Mouse (Mus musculus) left cerebral cortex, adult 11 months (tissue): Measurements from ENCODE around the gene Otol1.

Experiments used
- DNase-seq: peaks from one replicate; pipeline ENCODE4 v3.0.0; 2022; ENCODE audit warnings: low spot score

Otol1 gene

DNA sequence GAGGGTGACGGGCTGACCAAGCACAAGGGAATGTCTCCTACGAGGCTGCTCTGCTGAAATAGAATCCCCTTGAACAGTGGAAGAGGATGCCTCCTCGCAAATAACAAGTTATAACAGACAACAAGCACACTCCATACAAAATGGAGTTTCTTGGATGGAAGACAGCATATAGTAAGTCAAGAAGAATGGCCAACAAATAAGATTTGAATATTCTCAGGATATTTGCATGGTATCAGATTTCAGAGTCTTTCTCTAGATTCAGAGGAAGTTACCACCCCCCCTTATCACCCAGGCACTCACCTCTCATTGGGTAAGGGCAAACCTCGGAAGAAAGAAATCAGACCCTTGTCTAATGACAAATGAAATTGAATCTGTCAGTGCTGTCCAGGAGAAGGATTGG, at the start of gene Otol1:
Otol1 (plus strand) TSS at position 301 of the 400 bp plus-strand sequence.
- DNase-seq = no peak

DNA sequence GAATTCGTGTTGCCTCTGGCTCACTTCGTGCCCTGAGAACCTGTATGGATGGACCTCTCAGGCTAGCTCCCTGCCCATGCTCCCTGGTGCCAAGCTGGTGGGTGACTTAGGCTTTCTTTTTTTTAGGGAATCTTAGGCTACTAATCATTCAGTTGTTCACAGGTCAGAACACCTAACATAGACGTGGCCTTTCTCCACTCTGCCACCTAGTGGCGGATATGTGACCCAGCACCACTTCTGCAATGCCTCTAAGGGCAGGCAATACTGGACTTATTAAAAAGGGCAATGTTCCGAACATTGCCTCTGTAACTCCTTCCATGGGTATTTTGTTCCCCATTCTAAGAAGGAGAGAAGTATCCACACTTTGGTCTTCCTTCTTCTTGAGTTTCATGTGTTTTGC, 45.2 kb upstream of the Otol1 start:
- no peak for DNase-seq

DNA sequence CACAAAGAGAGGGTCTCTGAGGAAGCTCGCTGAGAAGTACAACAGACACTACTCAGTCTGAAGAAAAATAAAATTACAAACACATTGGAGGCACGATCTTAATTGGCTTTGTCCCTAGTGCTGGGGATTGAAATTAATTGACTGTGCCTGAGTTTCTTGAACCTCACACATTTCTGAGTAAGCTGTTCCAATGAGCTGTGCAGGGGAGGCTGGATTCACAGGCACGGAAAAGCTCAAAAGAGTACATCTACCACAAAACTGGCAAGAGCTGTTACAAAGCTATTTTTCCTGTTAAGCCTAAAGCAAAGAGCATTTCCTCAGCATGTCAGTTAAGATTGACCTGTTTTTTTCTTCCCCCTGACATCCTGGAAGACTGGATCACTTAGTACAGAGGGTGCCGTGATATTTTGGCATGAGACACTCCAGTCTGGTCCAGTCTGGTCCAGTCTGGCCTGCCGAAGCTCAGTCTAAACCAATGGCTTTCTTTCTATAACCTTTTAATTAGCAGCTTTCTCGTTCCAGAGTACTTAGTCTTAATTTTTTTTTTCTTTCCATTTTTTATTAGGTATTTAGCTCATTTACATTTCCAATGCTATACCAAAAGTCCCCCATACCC, 35.8 kb upstream of the Otol1 start:
- no peak for DNase-seq

DNA sequence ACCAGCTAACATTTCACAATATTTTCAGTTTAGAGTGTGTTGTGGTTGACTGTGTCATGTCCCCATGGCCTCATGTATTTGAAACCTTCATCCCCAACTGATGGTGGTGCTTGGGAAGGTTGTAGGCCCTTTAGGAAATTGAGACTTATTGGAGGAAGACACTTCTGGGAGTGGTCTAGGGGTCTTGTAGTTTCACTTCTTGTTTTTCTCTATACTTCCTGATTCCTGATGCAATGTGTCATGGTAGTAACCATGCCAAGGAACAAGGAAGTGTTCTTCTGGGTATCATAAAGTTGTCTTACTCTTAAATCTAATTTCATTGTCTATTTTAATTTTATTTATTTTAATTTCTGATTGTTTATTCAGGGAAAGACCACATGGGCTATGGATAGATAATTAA, 29.3 kb upstream of the Otol1 start:
- DNase-seq = no peak

DNA sequence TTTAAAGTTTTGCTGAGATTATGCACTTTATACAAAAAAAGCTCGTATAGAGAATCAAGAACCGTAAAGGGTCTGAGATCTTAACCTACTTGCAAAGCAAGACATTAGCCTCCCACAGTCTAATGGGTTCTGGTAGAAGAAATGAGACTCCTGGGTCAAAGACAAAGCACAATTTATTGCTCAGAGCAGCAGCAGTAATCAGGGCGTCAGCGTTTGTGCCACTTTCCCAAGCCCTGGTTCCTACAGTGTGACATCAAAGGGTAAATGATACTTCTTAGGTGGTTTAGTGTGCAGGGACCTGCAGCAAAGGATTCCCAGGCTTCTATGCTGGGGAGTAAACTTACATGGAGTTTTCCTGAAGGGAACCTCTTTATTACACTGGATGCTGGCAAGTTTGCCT, 13.6 kb upstream of the Otol1 start:
- no peak for DNase-seq

DNA sequence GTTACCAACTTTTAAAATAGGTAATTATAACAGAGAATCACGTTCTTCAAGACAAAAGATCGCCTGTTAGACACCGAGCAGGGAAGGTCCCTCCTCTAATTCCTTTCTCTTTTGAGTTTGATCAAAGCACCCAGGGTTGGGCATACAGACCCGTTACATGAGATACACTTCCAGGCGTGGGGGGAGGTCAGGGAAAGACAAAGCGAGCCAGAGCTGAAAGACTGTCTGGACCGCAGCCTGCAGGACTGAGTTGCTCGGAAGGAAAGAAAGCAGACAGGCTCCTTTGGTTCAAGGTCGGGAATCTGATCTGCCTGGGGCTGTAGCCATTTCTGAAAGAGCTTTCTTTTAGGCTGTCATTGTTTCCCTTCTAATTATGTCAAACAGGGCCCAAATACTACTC, 5.9 kb upstream of the Otol1 start:
- DNase-seq = no peak

DNA sequence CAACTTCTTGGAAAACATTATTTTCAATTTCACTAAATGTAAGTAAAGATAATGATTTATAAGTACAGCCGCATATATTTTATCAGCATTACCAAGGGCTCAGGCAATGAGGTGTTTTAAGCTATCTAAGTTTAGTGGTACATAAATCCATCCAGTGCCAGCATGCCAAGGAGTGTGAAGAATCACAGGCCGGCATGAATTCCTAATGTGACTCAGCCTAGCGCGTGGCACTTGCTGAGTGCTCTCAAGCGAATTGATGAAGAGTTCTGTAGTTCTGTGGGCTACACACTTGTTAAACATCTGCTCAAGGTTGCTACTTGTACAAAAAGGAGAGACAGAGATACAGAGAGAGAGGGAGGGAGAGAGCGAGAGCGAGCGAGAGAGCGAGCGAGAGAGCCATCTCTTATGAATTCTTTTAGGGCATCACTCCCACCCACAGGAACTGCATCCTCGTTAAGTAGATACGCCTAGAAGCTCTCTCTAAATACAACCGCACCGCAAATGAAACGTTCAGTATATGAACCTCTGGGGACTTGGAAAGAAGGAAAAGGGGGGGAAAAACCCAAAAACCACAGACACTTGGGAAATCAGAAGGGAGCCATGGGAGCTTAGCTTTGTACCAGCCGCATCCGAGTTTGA, 4.2 kb upstream of the Otol1 start:
- DNase-seq = no peak

DNA sequence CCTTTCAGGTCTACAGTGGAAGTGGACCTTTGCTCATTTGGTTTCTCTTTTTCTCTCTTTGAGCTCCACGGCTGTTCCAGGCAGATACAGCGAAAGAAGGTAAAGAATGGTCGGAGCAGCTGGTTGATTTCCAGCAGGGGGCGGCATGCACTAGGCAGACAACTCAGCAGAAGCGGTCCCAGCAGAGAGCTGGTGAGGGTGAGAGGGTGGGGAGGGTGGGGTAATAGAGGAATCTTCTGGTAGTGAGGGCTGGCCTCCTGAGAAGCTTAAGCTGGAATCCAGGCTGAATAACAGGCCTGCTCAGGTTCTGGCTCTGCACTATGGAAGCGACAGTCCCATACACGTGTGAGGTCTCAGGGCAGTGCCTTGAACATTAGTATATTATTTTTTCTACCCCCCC, 3.5 kb upstream of the Otol1 start:
- no peak for DNase-seq

DNA sequence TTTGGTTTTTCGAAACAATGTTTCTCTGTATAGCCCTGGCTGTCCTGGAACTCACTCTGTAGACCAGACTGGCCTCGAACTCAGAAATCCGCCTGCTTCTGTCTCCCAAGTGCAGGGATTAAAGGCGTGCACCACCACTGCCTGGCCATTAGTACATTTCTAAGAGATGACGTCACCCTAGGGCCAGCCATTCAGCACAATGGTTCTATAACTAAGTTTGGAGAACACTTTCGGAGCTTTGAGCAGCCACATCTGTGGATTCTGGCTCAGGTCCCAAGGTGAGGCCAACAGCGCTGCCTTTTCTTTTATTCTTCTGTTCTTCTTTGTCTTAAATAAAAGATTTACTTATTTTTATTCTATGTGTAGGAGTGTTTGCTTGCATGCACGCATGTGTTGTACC, 3.0 kb upstream of the Otol1 start:
- no peak for DNase-seq

DNA sequence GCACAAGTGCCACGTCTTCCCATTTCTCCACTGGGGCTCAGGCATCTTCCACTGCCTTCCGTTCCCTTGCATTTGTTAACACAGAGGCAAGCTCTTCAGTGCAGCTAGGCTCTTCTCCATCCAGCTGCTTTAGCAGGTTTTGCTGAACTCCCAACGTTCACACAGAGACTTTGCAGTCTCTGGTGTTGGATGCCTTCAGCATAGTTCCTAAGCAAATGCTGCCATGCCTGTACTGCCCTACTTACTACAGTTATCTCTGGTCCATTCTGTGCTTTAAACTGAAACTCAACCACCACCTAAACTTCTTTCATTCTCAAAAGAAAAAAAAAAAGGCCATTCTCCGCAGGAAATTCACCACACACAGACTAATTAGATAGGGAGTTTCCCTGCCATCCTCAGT, 5.2 kb downstream of the Otol1 start:
- no peak for DNase-seq

DNA sequence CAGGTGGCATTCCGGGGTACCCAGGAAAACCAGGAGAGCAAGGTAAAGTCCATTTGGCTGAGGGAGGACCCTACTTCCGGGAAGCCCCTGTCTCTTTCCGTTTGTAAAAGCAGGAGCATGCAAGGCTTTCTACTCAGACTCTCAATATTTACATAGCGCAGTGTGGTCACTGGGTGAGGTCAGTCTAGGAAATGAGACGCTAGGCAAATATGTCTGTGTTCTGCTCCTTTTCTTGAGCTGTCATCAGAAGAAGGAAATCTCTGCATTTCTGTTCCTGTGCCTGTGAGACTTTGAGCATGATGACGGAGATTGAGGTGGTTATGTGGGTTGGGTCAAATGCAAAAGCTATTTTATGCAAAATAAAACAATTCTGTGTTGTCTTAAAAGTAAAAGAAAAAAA, 19.2 kb downstream of the Otol1 start:
- DNase-seq = no peak

DNA sequence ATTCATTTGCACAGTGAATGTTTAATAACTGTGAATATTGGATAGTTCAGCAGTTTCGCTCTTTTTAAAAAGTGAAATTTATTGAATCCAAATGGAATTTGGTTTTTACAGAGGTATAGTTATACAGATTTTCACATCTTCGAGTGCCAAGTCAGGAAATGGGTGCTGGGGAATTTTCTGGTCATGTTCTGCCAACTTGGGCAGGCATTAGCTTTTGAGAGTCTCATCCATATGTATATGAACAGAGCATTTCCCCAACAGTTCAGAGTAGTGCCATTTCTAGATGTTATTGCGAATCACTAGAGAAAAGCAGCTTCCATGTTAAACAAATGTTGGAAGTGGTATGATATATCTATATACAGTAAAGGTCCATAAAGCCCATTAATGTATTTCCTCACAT, 21.8 kb downstream of the Otol1 start:
- no peak for DNase-seq

DNA sequence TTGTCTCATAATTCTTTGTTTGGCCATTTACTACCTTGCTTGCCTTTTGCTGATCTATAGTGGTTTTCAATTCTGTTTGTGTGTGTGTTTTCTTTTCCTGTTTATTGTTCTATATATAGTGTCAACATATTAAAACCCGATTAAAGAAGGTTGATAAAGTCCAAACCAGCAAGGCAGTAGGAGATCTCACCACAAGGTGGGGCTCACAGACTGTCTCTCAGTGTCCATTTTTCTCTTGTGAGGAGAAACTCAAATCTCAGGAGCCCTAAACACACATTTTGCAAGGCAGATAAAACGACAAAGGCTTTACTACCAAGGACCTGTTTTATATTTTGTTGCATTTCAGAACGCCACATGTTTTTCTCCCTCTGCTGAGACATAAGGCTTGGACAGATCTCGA, 28.2 kb downstream of the Otol1 start:
- DNase-seq = peak; percentile 33
